In genomic region chr4:101550671-101551161, GRCm38 (mm10) we compare ENCODE assay signal across 9 mouse cellular contexts. TPM values are rescaled to one million over a fixed set of nuclear protein-coding genes. Genes with fewer than 3 reads are reported as not detected.
DNase-seq lines count a peak whose midpoint lies in the region; ATAC-seq and TF ChIP-seq lines count a peak whose summit lies in the region.
"Had no signal": no experiment of that assay in that cellular context is flagged by ENCODE, and none has a peak within 500 bp of the region (broad histone marks: within the 10 kb centered on the region; RNA-seq: fewer than 3 reads in every experiment).

No protein-coding gene starts in this region.

- TF ChIP-seq POLR2A in cortical plate, adult 2 months (IDR thresholded peaks at IDR 0.05; ENCODE audit: extremely low read depth, insufficient read depth, low read length), result no peak

- H3K9me3 ChIP-seq in heart, embryonic 13.5 days, result no peaks in the 10 kb centered on the region
- no peaks in the 10 kb centered on the region for H3K9me3 ChIP-seq in kidney, postnatal 0 days (replicated peaks; ENCODE audit: low read length)

- peak overlapping the region; percentile 39 for H3K4me3 ChIP-seq in cortical plate, adult 2 months (ENCODE audit: insufficient read depth, low read length)
- peak overlapping the region; percentile 45 for H3K4me3 ChIP-seq in heart, embryonic 13.5 days
- H3K4me3 ChIP-seq in kidney, postnatal 0 days (replicated peaks; ENCODE audit: low read depth, low read length), result peak overlapping the region; percentile 18

- WGBS in heart, embryonic 13.5 days, result under 1% methylated on average over 33 of the region's 33 CpGs
- under 1% methylated on average over 33 of the region's 33 CpGs for WGBS in kidney, postnatal 0 days

- H3K27ac ChIP-seq in cortical plate, adult 2 months (ENCODE audit: insufficient read depth, low read length), result peak overlapping the region; percentile 2
- H3K27ac ChIP-seq in heart, embryonic 13.5 days (replicated peaks), result no peak overlapping the region
- no peak overlapping the region for H3K27ac ChIP-seq in kidney, postnatal 0 days
- H3K27ac ChIP-seq: macrophage had no signal

- H3K4me1 ChIP-seq in cortical plate, adult 2 months (ENCODE audit: control insufficient read depth, insufficient read depth, low read length), result peaks cover 7% of the 10 kb centered on the region
- peaks cover 7% of the 10 kb centered on the region; the same call in 1 of the 2 replicates for H3K4me1 ChIP-seq in heart, embryonic 13.5 days
- no peaks in the 10 kb centered on the region for H3K4me1 ChIP-seq in kidney, postnatal 0 days (replicated peaks; ENCODE audit: insufficient read depth, low read length)

- peaks cover 51% of the 10 kb centered on the region for H3K27me3 ChIP-seq in heart, embryonic 13.5 days (replicated peaks)
- 0 out of 2 replicates have a peak, but pooled peaks cover 4% of the 10 kb centered on the region for H3K27me3 ChIP-seq in kidney, postnatal 0 days (ENCODE audit: insufficient read depth, low read length)

- H3K9ac ChIP-seq in heart, embryonic 13.5 days, result no peak overlapping the region
- H3K9ac ChIP-seq in kidney, postnatal 0 days (ENCODE audit: low read depth, low read length), result no peak overlapping the region

- H3K4me2 ChIP-seq in heart, embryonic 13.5 days, result peak overlapping the region; percentile 79
- H3K4me2 ChIP-seq in kidney, postnatal 0 days (ENCODE audit: low read length), result peak overlapping the region; percentile 49

- no peak for TF ChIP-seq CTCF in cortical plate, adult 2 months (IDR thresholded peaks at IDR 0.05; ENCODE audit: extremely low read depth, insufficient read depth, low read length)
- no peak for TF ChIP-seq CTCF in kidney, postnatal 0 days (IDR thresholded peaks at IDR 0.05; ENCODE audit: low read depth)

- peak; percentile 51; the same call in 1 of the 2 replicates for ATAC-seq in heart, embryonic 13.5 days (ENCODE audit: extremely low read depth, insufficient number of reproducible peaks, low FRiP score, low TSS enrichment)
- ATAC-seq in kidney, postnatal 0 days (replicated peaks; ENCODE audit: low FRiP score, low read depth), result peak; percentile 90
- ATAC-seq in megakaryocyte, adult 5-6 weeks (ENCODE audit: poor library complexity, severe bottlenecking), result peak; percentile 78

- DNase-seq in right cerebral cortex, adult 18-20 months, result peak; percentile 40
- no peak for DNase-seq in right cerebral cortex, postnatal 36 days (ENCODE audit: low spot score in 2 of 2)
- peak; percentile 72 for DNase-seq in kidney, postnatal 0 days (ENCODE audit: low spot score)
- peak; percentile 47 to 50 for DNase-seq in right cerebral cortex, postnatal 10 days (ENCODE audit: low spot score in 2 of 2)
- no peak for DNase-seq in layer of hippocampus, postnatal 14 days (ENCODE audit: low spot score in 2 of 2)

- H3K36me3 ChIP-seq in heart, embryonic 13.5 days, result no peaks in the 10 kb centered on the region
- H3K36me3 ChIP-seq in kidney, postnatal 0 days (ENCODE audit: insufficient read depth, low read length), result no peaks in the 10 kb centered on the region

RNA-seq across cellular contexts. Expression of gene Dnajc6, which starts 54.3 kb away (rescaled TPM):
- 144 and 145 TPM in 2 replicates for polyA plus RNA-seq in cortical plate, adult 2 months (2012; rRNA removed)
- 0.16 and 0.39 TPM in 2 replicates for polyA plus RNA-seq in heart, embryonic 13.5 days (2015; fragmentation: Nextera tagmentation; extraction: Ambion mirVana)
- polyA plus RNA-seq in kidney, postnatal 0 days (2015; fragmentation: Nextera tagmentation; extraction: Ambion mirVana), result 2.8 and 3.3 TPM in 2 replicates
- total RNA-seq in megakaryocyte, adult 5-6 weeks (2015), result 0.16 and 0.76 TPM in 2 replicates
- total RNA-seq in megakaryocyte, adult 5-6 weeks (2017), result 0.66 and 1.6 TPM in 2 replicates
- total RNA-seq in layer of hippocampus, postnatal 14 days (2021), result 100 to 1,000 TPM; 318 to 332 TPM
- polyA plus RNA-seq: macrophage had no signal

Comparison
In these comparisons a context has a peak if more than half of its experiments do, and no peak if none do; other contexts are left out.
1. DNase-seq: peak in right cerebral cortex, adult 18-20 months (single experiment), kidney, postnatal 0 days (single experiment) and right cerebral cortex, postnatal 10 days (2 of 2); none in right cerebral cortex, postnatal 36 days (0 of 2) and layer of hippocampus, postnatal 14 days (0 of 2).
2. RNA of gene Dnajc6, which starts 54.3 kb away (polyA plus RNA-seq): 144 to 145 TPM in cortical plate, adult 2 months; 2.8 to 3.3 TPM in kidney, postnatal 0 days and 0.16 to 0.39 TPM in heart, embryonic 13.5 days; every median in the first group is over 10 times any median in the second.
3. Peak in every context shown above with its lines, with median percentiles within 50 percentile points of each other: H3K4me3 ChIP-seq and ATAC-seq.